Mouse (Mus musculus) liver, postnatal 0 days (tissue): ENCODE measurements around the gene Nt5c3.

Source experiments
- CTCF ChIP-seq: sonication (generic); IDR thresholded peaks from 2 replicates; pipeline ENCODE4 v1.5.1; 2016; ENCODE audit warnings: antibody characterized with exemption, low read depth
- EP300 ChIP-seq: IDR thresholded peaks from 2 replicates; pipeline ENCODE4 v1.6.1; 2016; ENCODE audit warnings: antibody characterized with exemption, low read depth, mild to moderate bottlenecking

- TF ChIP-seq EP300 (no peak), CTCF (no peak)
Measured at GRCm38 (mm10) chr6:56969973-56970372, 46.2 kb upstream of the Nt5c3 start, which contains the start of gene Vmn1r5.
